Comparison of ENCODE assay signal across 8 mouse cellular contexts in genomic region chr3:9346857-9347445, GRCm38 (mm10).
DNase-seq lines count a peak whose midpoint lies in the region; ATAC-seq lines count a peak whose summit lies in the region.

No protein-coding gene starts in this region.

- WGBS in forebrain, embryonic 14.5 days: 1% methylated on average over 26 of the region's 27 CpGs
- WGBS in hindbrain, embryonic 10.5 days: under 1% methylated on average over 27 of the region's 27 CpGs
- WGBS in liver, embryonic 13.5 days (ENCODE audit: insufficient replicate concordance): under 1% methylated on average over 25 of the region's 27 CpGs
- under 1% methylated on average over 27 of the region's 27 CpGs for WGBS in neural tube, embryonic 15.5 days

- peaks cover 8% of the 10 kb centered on the region for H3K27me3 ChIP-seq in forebrain, embryonic 14.5 days (replicated peaks; ENCODE audit: control insufficient read depth, insufficient read depth, low read length)
- H3K27me3 ChIP-seq in hindbrain, embryonic 10.5 days (ENCODE audit: insufficient read depth, poor library complexity, severe bottlenecking): peaks cover 47% of the 10 kb centered on the region
- peaks cover 44% of the 10 kb centered on the region for H3K27me3 ChIP-seq in liver, embryonic 13.5 days
- H3K27me3 ChIP-seq in neural tube, embryonic 15.5 days (replicated peaks): peaks cover 18% of the 10 kb centered on the region; the same call in 1 of the 2 replicates

- peak overlapping the region; percentile 45 for H3K4me3 ChIP-seq in forebrain, embryonic 14.5 days (ENCODE audit: low read depth, low read length)
- H3K4me3 ChIP-seq in hindbrain, embryonic 10.5 days: peak overlapping the region; percentile 69
- H3K4me3 ChIP-seq in liver, embryonic 13.5 days (replicated peaks): peak overlapping the region; percentile 49
- H3K4me3 ChIP-seq in neural tube, embryonic 15.5 days (replicated peaks): peak overlapping the region; percentile 51

- H3K4me1 ChIP-seq in forebrain, embryonic 14.5 days (ENCODE audit: control insufficient read depth, insufficient read depth, low read length): 0 out of 2 replicates have a peak, but pooled peaks cover 9% of the 10 kb centered on the region
- peaks cover 42% of the 10 kb centered on the region for H3K4me1 ChIP-seq in hindbrain, embryonic 10.5 days (replicated peaks)
- H3K4me1 ChIP-seq in liver, embryonic 13.5 days (replicated peaks): peaks cover 11% of the 10 kb centered on the region
- H3K4me1 ChIP-seq in neural tube, embryonic 15.5 days: peaks cover 20% of the 10 kb centered on the region

- no peaks in the 10 kb centered on the region for H3K9me3 ChIP-seq in forebrain, embryonic 14.5 days (replicated peaks; ENCODE audit: control insufficient read depth, low read length)
- H3K9me3 ChIP-seq in hindbrain, embryonic 10.5 days: no peaks in the 10 kb centered on the region
- H3K9me3 ChIP-seq in liver, embryonic 13.5 days (replicated peaks): no peaks in the 10 kb centered on the region
- H3K9me3 ChIP-seq in neural tube, embryonic 15.5 days (replicated peaks): no peaks in the 10 kb centered on the region

- H3K9ac ChIP-seq in forebrain, embryonic 14.5 days (ENCODE audit: low read length): peak overlapping the region; percentile 73
- H3K9ac ChIP-seq in liver, embryonic 13.5 days: 0 out of 2 replicates have a peak overlapping the region, but pooled peaks have one; percentile 39
- peak overlapping the region; percentile 47 for H3K9ac ChIP-seq in neural tube, embryonic 15.5 days (replicated peaks)

- H3K4me2 ChIP-seq in forebrain, embryonic 14.5 days (ENCODE audit: low read length): peak overlapping the region; percentile 94
- peak overlapping the region; percentile 69 for H3K4me2 ChIP-seq in liver, embryonic 13.5 days
- H3K4me2 ChIP-seq in neural tube, embryonic 15.5 days: peak overlapping the region; percentile 99

- peak; percentile 15 to 23 for DNase-seq in cerebellum, postnatal 36 days
- no peak for DNase-seq in cerebellum, adult 11 months
- DNase-seq in R1 (ENCODE audit: low read depth, low spot score): peak; percentile 29
- peak; percentile 45 for DNase-seq in forebrain, embryonic 14.5 days (ENCODE audit: low spot score)
- peak; percentile 72 for DNase-seq in hindbrain, embryonic 10.5 days (ENCODE audit: low spot score)
- DNase-seq in liver, embryonic 13.5 days: no peak
- no peak for DNase-seq in T-cell, adult 2 months (ENCODE audit: low spot score)

- no peak overlapping the region for H3K27ac ChIP-seq in forebrain, embryonic 14.5 days (ENCODE audit: low read depth, low read length)
- peak overlapping the region; percentile 89 for H3K27ac ChIP-seq in hindbrain, embryonic 10.5 days
- no peak overlapping the region for H3K27ac ChIP-seq in liver, embryonic 13.5 days
- H3K27ac ChIP-seq in neural tube, embryonic 15.5 days (replicated peaks): peak overlapping the region; percentile 46

- peak; percentile 80 for ATAC-seq in forebrain, embryonic 14.5 days
- no peak for ATAC-seq in liver, embryonic 13.5 days (ENCODE audit: low read depth)
- ATAC-seq in neural tube, embryonic 15.5 days (ENCODE audit: low FRiP score): peak; percentile 87

- no peaks in the 10 kb centered on the region for H3K36me3 ChIP-seq in forebrain, embryonic 14.5 days (ENCODE audit: control insufficient read depth, insufficient read depth, low read length)
- no peaks in the 10 kb centered on the region for H3K36me3 ChIP-seq in hindbrain, embryonic 10.5 days
- H3K36me3 ChIP-seq in liver, embryonic 13.5 days: no peaks in the 10 kb centered on the region
- no peaks in the 10 kb centered on the region for H3K36me3 ChIP-seq in neural tube, embryonic 15.5 days

Comparison
In these comparisons a context has a peak if more than half of its experiments do, and no peak if none do; other contexts are left out.
1. DNase-seq: peak in cerebellum, postnatal 36 days (2 of 2), R1 (single experiment), forebrain, embryonic 14.5 days (single experiment) and hindbrain, embryonic 10.5 days (single experiment); none in cerebellum, adult 11 months (single experiment), liver, embryonic 13.5 days (single experiment) and T-cell, adult 2 months (single experiment).
2. H3K27ac ChIP-seq: peak in hindbrain, embryonic 10.5 days (single experiment) and neural tube, embryonic 15.5 days (single experiment); none in forebrain, embryonic 14.5 days (single experiment) and liver, embryonic 13.5 days (single experiment).
3. Peak in every context shown above with its lines, with median percentiles within 50 percentile points of each other: H3K4me2 ChIP-seq, H3K4me3 ChIP-seq and H3K9ac ChIP-seq.